Mouse (Mus musculus): ENCODE results near the gene Syngr2.

- TF ChIP-seq GATA1 (IDR thresholded peaks at IDR 0.05; ENCODE audit: low read length): no peak
- no peak for TF ChIP-seq TAL1 (IDR thresholded peaks at IDR 0.05; ENCODE audit: low read length)
Measured at GRCm38 (mm10) chr11:117836306-117836705, 26.8 kb downstream of the Syngr2 start.
